Mouse (Mus musculus): ENCODE data around the gene Tlr4.
A peak's percentile ranks its signal among the peaks of the same experiment; 100 is the strongest.

Tlr4 gene

DNA sequence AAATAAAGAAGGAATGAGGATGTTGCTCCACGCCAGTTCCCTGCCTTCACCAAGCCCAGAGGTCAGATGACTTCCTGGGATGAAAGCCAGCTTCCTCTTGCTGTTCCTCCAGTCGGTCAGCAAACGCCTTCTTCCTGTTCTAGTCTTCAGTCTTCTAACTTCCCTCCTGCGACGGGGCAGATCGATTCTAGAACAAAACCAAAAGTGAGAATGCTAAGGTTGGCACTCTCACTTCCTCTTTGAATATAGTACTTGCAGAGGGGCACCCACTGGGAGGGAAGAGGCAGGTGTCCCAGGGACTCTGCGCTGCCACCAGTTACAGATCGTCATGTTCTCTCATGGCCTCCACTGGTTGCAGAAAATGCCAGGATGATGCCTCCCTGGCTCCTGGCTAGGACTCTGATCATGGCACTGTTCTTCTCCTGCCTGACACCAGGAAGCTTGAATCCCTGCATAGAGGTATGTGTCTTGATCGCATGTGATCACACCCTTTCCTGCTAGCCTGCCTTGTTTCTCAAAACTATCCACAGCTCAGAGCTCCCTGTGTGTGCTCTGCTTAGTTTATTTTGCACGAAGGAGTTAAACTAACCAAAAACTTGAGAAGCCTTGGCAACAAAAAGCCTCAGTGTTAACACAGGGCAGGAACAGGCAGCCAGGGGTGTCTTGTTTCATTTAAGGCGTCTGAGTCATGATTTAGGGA lies at the start of gene Tlr4:
TSS of gene Tlr4 (plus strand) at position 122 of the 700 bp plus-strand sequence.
- DNase-seq (ENCODE audit: low spot score in 2 of 2), result peak; percentile 16 to 52

- DNase-seq (ENCODE audit: low spot score in 2 of 2), result no peak
Observed at GRCm38 (mm10) chr4:66794283-66794682, 33.1 kb upstream of the Tlr4 start.

DNA sequence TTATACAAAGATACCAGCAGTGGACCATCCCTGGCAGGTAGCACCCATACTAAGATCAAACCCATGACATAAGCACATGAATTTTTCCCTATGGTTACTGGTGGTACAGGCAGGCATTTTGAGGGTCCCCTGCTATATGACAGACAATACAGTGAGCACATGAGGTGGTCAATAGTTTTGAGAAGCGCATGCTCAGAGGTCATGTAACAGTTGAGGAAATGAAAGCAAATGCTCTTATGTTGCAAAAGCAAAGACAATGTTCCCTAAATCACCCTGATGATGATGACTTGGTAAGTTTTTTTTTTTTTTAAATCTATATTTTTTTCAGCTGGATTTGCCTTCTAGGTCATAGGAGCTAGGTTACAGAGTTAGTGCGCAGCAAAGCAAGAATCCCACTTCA lies 30.7 kb upstream of the Tlr4 start:
- DNase-seq (ENCODE audit: low spot score in 2 of 2), result no peak

DNA sequence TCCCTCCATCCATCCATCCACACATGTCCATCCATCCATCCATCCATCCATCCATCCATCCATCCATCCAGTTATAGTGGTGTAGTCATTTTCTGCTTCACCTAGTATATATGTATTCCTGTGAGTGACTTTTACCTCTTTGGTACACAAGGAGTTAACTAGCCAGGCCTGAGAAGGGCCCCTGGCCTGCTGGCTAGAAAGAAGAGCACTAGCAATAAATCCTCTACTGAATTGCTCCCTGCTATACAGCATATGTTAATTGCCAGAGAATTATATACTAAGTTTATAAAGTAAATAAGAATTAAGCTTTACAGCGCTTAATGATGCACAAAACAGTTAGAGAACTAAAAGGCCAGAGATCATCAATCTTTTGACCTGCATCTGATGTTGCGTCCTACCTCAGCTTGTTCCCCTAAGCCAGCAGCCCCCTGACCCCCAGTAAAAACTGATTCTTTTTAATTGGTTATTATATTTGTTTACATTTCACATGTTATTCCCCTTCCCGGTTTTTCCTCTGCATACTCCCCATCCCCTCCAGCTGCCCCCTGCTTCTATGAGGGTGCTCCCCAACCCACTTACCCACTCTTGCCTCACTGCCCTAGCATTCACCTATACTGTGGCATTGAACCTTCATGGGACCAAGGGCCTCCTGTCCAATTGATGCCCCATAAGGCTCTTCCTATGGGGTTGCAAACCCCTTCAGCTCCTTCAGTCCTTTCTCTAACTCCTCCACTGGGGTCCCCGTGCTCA lies 22.7 kb upstream of the Tlr4 start:
- no peak for DNase-seq (ENCODE audit: low spot score in 2 of 2)

GRCm38 (mm10) chr4:66805747-66806146 lies 21.6 kb upstream of the Tlr4 start:
- no peak for DNase-seq (ENCODE audit: low spot score in 2 of 2)

DNA sequence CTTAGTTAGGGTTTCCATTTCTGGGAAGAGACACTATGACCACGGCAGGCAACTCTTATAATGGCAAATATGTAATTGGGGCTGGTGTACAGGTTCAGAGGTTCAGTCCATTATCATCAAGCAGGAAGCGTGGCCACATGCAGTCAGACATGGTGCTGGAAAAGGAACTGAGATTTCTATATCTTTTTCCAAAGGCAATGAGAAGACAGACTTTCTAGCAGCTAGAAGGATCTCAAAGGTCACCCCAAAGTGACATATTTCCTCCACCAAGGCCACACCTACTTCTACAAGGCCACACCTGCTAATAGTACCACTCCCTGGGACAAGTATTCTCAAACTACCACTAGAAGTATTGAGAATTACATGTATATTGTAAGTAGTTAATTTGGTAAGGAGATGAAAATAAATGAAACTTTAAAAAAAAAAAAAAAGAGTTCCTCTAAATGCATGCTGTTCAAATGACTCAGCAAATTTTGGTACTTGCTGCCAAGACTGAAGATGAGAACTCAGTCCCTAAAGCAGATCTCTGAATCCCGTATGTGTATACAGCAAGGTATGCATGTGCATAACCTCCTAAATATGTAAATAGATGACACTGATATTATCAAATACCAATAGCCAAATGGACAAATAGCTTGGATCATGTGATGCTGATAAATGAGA lies 10.9 kb upstream of the Tlr4 start:
- no peak for DNase-seq (ENCODE audit: low spot score in 2 of 2)

DNA sequence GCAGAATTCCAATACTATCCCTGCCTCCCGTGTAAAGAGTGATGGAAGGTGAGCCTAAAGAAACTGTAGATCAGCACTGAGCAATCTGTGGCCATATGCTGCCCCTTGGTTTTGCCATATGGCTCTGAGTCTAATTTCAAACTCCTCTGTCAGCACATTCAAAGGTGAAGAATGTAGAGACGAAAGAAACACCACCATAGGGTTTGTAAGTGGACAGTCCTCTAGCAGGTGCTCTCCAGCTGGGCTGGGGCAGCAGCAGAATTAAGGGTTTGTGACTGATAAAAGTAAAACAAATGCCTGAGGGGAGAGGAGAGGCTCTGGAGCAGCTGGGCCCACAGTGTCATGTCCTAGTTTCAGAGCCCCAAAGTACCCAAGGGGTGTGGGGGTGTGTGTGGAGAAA lies 6.2 kb upstream of the Tlr4 start:
- DNase-seq (ENCODE audit: low spot score in 2 of 2), result no peak

GRCm38 (mm10) chr4:66821764-66822163 lies 5.6 kb upstream of the Tlr4 start:
- no peak for DNase-seq (ENCODE audit: low spot score in 2 of 2)

DNA sequence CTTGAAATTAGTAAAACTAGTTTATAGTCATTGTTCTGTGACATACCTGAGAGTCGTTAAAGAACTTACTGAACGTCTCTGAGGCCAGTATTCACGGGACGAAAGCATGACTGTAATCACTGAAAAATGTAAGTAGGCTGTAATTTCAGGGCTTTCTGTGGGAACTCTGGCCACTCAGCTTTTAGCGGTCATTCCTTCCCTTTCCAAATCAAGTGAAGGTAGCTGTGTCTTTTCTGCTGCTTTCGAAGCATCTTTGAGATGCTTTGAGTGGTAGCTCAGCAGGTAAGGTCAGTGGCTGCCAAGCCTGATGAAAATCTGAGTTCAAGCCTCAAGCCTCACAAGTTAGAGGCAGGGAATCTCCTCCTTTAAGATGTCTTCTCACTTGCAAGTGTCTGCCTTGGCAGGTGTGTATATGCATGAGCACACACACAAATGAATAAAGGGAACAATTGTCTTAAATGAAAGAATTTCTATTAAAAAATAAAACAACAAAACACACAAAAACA lies 832 bp downstream of the Tlr4 start:
- no peak for DNase-seq (ENCODE audit: low spot score in 2 of 2)

- DNase-seq (ENCODE audit: low spot score in 2 of 2), result no peak
Observed at GRCm38 (mm10) chr4:66828686-66829085, 1.3 kb downstream of the Tlr4 start.

DNA sequence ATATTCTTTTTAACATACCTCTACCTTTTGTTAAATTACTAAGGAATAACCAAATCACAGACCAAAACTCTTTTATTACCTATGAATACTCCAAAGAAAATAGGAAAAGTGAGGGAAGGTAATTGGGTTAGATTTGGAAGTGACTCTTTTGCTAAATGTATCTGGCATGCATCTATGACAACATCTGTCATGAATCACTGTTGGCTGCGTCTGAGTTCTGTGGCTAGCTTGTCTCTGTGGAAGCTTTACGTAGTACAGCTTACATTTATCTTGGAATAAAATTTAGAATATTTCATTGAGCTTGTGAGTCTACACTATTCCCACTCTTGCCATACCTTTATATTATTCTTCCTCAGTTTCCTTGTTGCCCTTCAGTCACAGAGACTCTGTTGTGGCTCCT lies 10.7 kb downstream of the Tlr4 start:
- DNase-seq (ENCODE audit: low spot score in 2 of 2), result no peak

DNA sequence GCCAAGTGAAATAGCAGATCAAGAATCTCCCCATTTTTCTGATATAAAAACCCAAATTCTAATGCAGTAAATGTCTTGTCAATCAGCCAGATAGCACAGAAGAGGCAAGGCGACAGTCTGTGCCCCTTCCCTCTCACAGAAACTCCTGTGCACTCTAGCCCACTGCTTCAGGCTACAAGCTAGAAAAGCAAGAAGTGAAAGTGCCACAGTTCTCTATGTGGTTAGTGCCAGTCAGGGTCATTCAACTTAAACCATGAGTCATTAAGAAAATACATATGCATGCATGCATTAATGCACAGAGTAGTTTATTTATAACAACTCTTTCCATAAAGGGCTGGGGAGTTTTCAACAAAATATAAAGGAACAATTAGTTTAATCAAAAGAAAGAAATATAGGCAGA lies 15.9 kb downstream of the Tlr4 start:
- peak in 1 of 2 experiments; percentile 15 for DNase-seq (ENCODE audit: low spot score in 2 of 2)

DNA sequence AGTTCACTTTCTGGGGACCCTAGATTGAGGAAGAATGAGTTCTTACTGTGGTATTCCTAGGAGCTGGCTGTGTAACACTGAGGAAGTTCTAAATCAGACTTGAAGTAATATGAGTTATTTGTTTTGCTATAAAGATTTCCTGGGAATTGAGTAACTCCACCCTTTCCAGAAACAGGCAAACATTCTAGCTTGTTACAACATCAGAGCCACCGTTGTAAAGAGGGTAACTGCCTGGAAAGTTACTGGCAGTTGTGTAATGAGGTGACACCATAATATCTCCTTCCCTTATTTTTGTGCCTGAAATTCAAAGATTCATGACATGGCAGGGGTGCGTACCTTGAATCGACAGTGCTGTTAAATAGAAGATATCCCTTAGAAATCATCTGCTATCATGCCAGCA lies 24.6 kb downstream of the Tlr4 start:
- DNase-seq (ENCODE audit: low spot score in 2 of 2), result no peak

- DNase-seq (ENCODE audit: low spot score in 2 of 2), result no peak
Observed at GRCm38 (mm10) chr4:66856992-66857391, 29.6 kb downstream of the Tlr4 start.

DNA sequence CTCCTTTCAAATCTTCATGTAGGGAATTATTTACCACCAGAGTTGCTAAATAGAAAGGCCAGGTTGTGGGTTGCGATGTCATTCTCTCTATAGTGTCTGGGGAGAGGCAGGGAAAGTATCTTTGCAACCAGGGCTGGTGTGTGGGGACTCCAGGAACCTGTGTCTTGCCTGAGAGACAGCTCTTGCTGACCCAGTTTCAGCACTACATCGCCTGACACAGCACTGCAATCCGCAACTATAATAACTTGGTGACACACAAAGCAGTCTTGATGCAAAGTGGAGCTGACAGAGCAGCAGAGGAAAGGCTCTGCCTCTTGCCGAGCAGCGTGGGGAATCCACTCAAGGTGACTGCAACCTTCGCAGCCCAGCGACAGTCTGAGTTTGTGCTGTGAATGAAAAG lies 42.5 kb downstream of the Tlr4 start:
- no peak for DNase-seq (ENCODE audit: low spot score in 2 of 2)

DNA sequence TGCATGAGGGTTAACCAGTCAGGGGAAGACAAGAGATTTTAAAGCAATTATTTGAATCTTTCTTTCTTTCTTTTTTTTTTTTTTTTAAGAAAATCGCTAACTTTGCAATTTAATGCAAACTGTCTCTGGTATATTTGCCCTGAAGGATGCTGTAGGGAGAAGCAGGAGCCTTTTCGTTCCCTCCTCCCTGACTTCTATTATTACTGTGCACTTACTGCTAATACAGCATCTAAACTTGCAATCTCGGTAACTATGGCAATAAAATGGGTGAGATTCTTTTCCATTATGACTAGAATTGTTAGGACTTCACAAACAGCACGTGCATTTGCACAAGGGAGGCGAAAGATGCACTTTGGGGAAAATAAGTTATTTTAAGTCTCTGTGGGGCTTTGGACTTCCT lies 44.6 kb downstream of the Tlr4 start:
- DNase-seq (ENCODE audit: low spot score in 2 of 2), result no peak

GRCm38 (mm10) chr4:66873342-66873741 lies 46.0 kb downstream of the Tlr4 start:
- no peak for DNase-seq (ENCODE audit: low spot score in 2 of 2)

DNA sequence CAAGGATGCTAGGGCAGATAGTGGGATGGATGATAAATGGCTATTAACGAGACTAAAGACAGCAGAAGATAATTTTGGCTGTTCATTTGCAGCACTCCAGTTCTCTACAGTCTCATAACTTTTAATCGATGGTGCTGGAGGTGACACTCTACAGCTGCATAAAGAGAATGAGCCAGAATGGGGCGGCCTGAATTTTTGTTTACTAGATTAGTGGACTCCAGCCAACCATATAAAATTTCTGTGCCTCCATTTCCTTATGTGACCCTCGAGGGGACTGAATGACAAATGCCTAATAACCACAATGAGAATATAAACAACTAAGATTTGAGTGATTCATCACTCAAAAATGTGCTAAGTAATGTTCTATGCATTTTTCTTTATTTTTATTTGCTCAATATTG lies 48.4 kb downstream of the Tlr4 start:
- DNase-seq (ENCODE audit: low spot score in 2 of 2), result no peak

DNA sequence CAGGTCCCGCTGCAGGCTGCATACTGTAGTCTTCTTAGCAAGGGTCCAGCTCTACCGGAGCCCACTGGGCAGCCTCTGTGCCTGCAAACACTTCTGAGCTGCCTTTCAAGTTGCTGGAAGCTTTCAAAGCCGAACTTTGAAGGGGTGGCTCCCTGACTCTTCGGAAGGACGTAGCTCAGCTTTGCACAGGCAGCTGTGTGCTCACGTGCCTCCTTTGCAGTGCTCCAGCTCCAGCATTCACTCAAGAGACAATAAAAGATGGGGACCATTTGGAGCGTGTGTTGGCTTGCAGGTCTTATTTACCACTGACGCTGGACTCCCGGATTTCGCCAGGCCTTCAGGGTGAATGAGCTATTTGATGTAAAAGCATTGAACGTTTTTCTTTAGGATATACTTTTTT lies 50.2 kb downstream of the Tlr4 start:
- no peak for DNase-seq (ENCODE audit: low spot score in 2 of 2)

DNA sequence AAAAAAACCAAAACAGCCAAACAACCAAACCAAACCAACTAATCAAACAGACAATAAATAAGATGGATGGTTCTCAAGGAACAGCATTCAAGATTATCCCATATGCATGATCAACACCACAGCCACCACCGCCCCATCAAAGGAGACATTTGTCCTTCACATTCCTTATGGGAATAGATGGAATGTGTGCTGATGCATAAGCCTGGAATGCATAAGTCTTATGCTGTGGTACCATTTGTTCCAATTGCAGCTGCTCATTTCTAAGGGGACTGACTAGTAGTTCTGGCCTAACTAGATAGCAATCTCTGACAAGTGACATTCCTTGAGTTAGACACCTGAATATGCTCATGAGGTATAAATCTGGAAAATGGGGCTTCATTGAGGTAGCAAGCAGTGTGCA lies 54.1 kb downstream of the Tlr4 start:
- no peak for DNase-seq (ENCODE audit: low spot score in 2 of 2)

DNA sequence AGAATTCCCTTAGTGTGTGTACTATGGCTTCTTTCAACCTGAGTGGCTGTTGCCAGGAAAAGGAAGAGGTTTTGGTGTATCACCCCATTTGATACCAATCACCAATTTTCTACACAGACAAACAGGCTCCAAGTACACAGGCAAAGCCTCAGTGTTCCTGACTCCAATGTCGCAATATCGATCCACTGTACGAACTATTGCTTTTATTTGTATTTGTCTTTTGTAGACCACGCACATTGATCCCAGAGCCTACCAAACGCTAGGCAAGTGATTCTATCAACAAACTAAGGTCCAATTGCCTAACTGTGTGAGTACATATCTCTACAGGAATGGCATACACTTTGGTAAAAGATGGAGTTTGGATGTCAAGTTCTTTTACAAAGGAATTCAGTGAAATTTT lies 55.9 kb downstream of the Tlr4 start:
- no peak for DNase-seq (ENCODE audit: low spot score in 2 of 2)

- DNase-seq (ENCODE audit: low spot score in 2 of 2), result no peak
Observed at GRCm38 (mm10) chr4:66894547-66894946, 67.2 kb downstream of the Tlr4 start.

- DNase-seq (ENCODE audit: low spot score in 2 of 2), result no peak
Observed at GRCm38 (mm10) chr4:66894981-66895380, 67.6 kb downstream of the Tlr4 start.

Measured in spleen, postnatal 10 days (tissue).